Mouse (Mus musculus): Measurements from ENCODE around the gene Nol12. TPM values are rescaled to one million over a fixed set of nuclear protein-coding genes. Genes with fewer than 3 reads are reported as not detected.

The Nol12 gene
- polyA plus RNA-seq, 1 experiment: 39.5 TPM

- Histone ChIP-seq H3K4me1 (ENCODE audit: control insufficient read depth, insufficient read depth, low read length) (peaks cover 6% of the 10 kb centered on the region), H3K4me3 (ENCODE audit: insufficient read depth, low read length) (peak overlapping the region; percentile 87), H3K27ac (ENCODE audit: insufficient read depth, low read length) (peak overlapping the region; percentile 76)
- peak; percentile 40; the same call in 1 of the 2 replicates for TF ChIP-seq POLR2A (IDR thresholded peaks at IDR 0.05; ENCODE audit: extremely low read depth, insufficient read depth, low read length)
- TF ChIP-seq CTCF (IDR thresholded peaks at IDR 0.05; ENCODE audit: extremely low read depth, insufficient read depth, low read length): no peak
Measured at GRCm38 (mm10) chr15:78914091-78914822, 20.5 kb upstream of the Nol12 start.

- TF ChIP-seq POLR2A (IDR thresholded peaks at IDR 0.05; ENCODE audit: extremely low read depth, insufficient read depth, low read length) (no peak), CTCF (IDR thresholded peaks at IDR 0.05; ENCODE audit: extremely low read depth, insufficient read depth, low read length) (no peak)
- Histone ChIP-seq H3K4me1 (ENCODE audit: control insufficient read depth, insufficient read depth, low read length) (peaks cover 6% of the 10 kb centered on the region), H3K27ac (ENCODE audit: insufficient read depth, low read length) (peak overlapping the region; percentile 76), H3K4me3 (ENCODE audit: insufficient read depth, low read length) (peak overlapping the region; percentile 87)
Measured at GRCm38 (mm10) chr15:78914823-78915659, 19.7 kb upstream of the Nol12 start.

DNA sequence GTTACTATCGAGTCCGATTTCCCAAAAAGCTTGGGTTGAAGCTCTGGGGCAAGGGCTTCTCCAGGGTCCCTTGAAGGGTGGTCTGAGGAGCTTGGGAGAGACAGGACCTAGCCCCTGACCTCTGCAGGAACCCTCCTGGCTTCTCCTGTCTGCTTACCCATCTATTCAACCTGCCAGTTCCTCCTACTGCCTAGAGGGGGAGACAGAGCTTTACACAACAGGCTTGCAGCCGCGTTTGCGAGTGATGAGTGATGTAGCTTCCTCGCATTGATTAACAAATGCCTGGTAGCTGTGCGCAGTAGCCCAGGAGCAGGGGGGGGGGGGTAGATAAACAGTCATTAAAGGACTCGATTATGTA, 19.1 kb upstream of the Nol12 start:
- Histone ChIP-seq H3K27ac (ENCODE audit: insufficient read depth, low read length) (0 out of 2 replicates have a peak overlapping the region, but pooled peaks have one; percentile 76), H3K4me3 (ENCODE audit: insufficient read depth, low read length) (peak overlapping the region; percentile 87), H3K4me1 (ENCODE audit: control insufficient read depth, insufficient read depth, low read length) (peaks cover 6% of the 10 kb centered on the region)
- TF ChIP-seq POLR2A (IDR thresholded peaks at IDR 0.05; ENCODE audit: extremely low read depth, insufficient read depth, low read length) (no peak), CTCF (IDR thresholded peaks at IDR 0.05; ENCODE audit: extremely low read depth, insufficient read depth, low read length) (peak; percentile 99)

DNA sequence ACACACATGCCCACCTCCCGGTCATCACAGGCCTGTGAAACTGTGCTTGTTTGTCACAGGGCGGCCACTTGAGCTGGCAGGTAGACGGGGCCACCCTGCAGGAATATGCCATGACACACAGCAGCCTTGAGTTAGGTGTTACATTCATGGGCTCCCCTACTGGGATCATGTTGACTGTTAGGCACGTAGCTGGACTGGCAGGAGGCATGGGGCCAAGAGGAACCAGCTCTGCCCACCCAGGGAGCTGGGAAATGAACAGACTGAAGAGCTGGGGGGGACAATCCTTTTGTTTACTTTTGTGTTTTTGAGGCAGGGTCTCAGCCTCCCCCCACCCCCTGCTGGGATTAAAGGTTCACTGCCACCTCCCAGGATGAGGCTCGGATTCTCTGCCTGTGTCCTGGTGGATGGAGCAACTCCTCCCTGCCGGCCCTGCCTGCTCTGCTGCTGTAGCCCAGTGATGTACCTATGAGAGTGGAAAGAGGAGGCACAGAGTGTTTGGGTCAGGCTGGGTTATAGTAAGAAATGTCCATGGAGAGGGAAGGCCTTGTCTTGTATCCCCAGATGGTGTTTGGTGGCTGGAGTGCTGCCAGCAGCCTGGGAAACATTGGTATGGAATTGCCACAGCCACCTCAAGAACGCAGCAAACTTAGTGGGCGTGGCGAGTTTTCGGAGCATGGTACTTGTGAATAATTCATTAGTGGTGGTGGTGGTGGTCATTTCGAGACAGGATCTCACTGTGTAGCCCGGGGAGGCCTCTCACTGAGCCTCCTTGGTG, 18.5 kb upstream of the Nol12 start:
- Histone ChIP-seq H3K4me1 (ENCODE audit: control insufficient read depth, insufficient read depth, low read length) (peaks cover 6% of the 10 kb centered on the region), H3K27ac (ENCODE audit: insufficient read depth, low read length) (no peak overlapping the region), H3K4me3 (ENCODE audit: insufficient read depth, low read length) (peak overlapping the region; percentile 87)
- TF ChIP-seq CTCF (IDR thresholded peaks at IDR 0.05; ENCODE audit: extremely low read depth, insufficient read depth, low read length) (no peak), POLR2A (IDR thresholded peaks at IDR 0.05; ENCODE audit: extremely low read depth, insufficient read depth, low read length) (no peak)

GRCm38 (mm10) chr15:78918126-78918525, 16.6 kb upstream of the Nol12 start:
- Histone ChIP-seq H3K27ac (ENCODE audit: insufficient read depth, low read length) (no peak overlapping the region), H3K4me3 (ENCODE audit: insufficient read depth, low read length) (no peak overlapping the region), H3K4me1 (ENCODE audit: control insufficient read depth, insufficient read depth, low read length) (peaks cover 6% of the 10 kb centered on the region)
- TF ChIP-seq CTCF (IDR thresholded peaks at IDR 0.05; ENCODE audit: extremely low read depth, insufficient read depth, low read length): no peak
- no peak for TF ChIP-seq POLR2A (IDR thresholded peaks at IDR 0.05; ENCODE audit: extremely low read depth, insufficient read depth, low read length)

DNA sequence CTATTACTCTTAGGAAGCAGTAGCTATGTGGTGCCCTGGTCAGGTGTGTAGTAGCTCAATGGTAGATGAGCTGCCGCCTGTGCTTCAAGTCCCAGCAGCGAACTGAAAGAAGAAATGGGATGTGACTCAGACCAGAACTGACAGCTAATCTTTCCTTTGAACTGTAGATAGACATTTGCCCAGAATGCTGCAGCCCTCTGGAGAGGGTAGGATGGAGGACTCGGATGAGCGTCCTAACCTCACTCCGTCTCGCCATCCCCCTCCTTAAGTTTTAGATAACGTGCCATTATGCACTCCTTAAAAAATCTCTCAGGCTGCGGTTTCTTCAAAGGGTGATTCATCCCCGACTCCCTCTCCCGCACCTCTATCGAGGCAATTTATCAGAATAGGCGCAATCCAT, 14.8 kb upstream of the Nol12 start:
- Histone ChIP-seq H3K4me1 (ENCODE audit: control insufficient read depth, insufficient read depth, low read length) (peaks cover 6% of the 10 kb centered on the region), H3K4me3 (ENCODE audit: insufficient read depth, low read length) (no peak overlapping the region), H3K27ac (ENCODE audit: insufficient read depth, low read length) (no peak overlapping the region)
- TF ChIP-seq POLR2A (IDR thresholded peaks at IDR 0.05; ENCODE audit: extremely low read depth, insufficient read depth, low read length): no peak
- no peak for TF ChIP-seq CTCF (IDR thresholded peaks at IDR 0.05; ENCODE audit: extremely low read depth, insufficient read depth, low read length)

DNA sequence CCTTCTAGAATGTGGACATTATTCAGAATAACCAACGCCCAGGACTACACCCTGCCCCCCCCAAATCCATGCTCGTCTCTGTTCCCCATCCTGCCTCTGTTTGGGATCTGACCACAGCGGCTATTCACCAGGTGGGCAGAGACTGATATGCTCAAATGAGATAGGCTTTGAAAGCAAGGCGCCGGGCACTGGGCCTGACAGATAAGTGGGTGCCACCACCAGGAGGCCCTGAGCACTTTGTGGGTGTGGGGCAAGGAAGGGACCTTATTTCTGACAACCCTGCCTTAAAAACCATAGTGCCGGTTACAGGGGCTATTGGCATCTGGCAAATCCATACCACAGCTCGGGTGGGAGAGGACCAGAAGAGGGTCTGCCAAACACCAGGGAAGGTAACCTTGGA, 12.0 kb upstream of the Nol12 start:
- H3K4me3 ChIP-seq (ENCODE audit: insufficient read depth, low read length): no peak overlapping the region
- peaks cover under 1% of the 10 kb centered on the region for H3K4me1 ChIP-seq (ENCODE audit: control insufficient read depth, insufficient read depth, low read length)
- H3K27ac ChIP-seq (ENCODE audit: insufficient read depth, low read length): no peak overlapping the region
- TF ChIP-seq POLR2A (IDR thresholded peaks at IDR 0.05; ENCODE audit: extremely low read depth, insufficient read depth, low read length): no peak
- no peak for TF ChIP-seq CTCF (IDR thresholded peaks at IDR 0.05; ENCODE audit: extremely low read depth, insufficient read depth, low read length)

DNA sequence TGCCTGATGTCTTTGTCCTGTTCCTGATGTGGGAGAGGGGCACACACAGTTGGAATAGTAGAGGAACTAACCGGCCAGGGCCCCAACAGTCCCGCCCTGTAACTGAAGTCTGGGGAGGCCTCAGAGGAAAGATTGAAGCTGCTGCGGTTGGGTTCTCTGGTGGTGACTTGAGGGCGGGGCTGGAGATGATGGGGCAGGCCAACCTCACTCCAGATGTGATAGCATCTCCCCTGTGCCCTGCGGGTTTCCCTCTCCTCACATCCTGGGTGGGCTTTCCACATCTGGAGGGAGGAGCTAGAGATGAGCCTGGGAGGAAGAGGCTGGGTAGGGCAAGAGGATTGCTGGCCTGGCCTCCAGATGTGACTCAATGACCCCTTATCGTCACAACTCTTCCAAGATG, 11.1 kb upstream of the Nol12 start:
- H3K4me1 ChIP-seq (ENCODE audit: control insufficient read depth, insufficient read depth, low read length): peaks cover 4% of the 10 kb centered on the region
- TF ChIP-seq POLR2A (IDR thresholded peaks at IDR 0.05; ENCODE audit: extremely low read depth, insufficient read depth, low read length) (no peak), CTCF (IDR thresholded peaks at IDR 0.05; ENCODE audit: extremely low read depth, insufficient read depth, low read length) (no peak)
- no peak overlapping the region for H3K4me3 ChIP-seq (ENCODE audit: insufficient read depth, low read length)
- no peak overlapping the region for H3K27ac ChIP-seq (ENCODE audit: insufficient read depth, low read length)

DNA sequence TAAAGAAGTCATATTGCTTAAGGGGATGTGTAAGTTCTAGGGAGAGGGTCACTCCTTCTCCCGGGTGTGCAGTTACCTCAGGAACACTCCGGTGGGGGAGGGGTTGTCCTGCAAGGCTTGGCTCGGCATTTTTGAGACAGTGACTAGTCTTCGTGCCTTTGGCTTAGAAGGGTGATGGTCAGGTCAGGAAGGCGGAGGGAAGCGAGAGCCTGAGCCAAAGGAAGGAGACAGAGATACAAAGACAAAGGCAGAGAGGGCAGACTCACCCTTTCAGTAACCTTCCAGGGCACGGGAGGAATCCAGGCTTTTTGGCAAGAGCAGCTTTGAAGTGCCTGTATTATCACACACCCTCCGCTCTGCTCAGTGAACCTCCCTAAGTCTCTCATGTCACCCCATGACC, 9.6 kb upstream of the Nol12 start:
- peaks cover 4% of the 10 kb centered on the region for H3K4me1 ChIP-seq (ENCODE audit: control insufficient read depth, insufficient read depth, low read length)
- no peak overlapping the region for H3K4me3 ChIP-seq (ENCODE audit: insufficient read depth, low read length)
- H3K27ac ChIP-seq (ENCODE audit: insufficient read depth, low read length): no peak overlapping the region
- TF ChIP-seq POLR2A (IDR thresholded peaks at IDR 0.05; ENCODE audit: extremely low read depth, insufficient read depth, low read length) (no peak), CTCF (IDR thresholded peaks at IDR 0.05; ENCODE audit: extremely low read depth, insufficient read depth, low read length) (no peak)

All from cortical plate, adult 2 months (tissue).